Mouse (Mus musculus): ENCODE results near the gene Elmo1. TPM values are rescaled to one million over a fixed set of nuclear protein-coding genes. Genes with fewer than 3 reads are reported as not detected.

The Elmo1 gene
- polyA plus RNA-seq (2015; fragmentation: Nextera tagmentation; extraction: Ambion mirVana): 45.8 and 45.9 TPM in 2 replicates

- H3K36me3 ChIP-seq: no peaks in the 10 kb centered on the region
- ATAC-seq (ENCODE audit: low FRiP score): peak; percentile 82
- 0 out of 2 replicates have a peak, but pooled peaks cover 3% of the 10 kb centered on the region for H3K9me3 ChIP-seq
- peak within 1 kb of the TSS; percentile 62 for H3K4me3 ChIP-seq
- H3K27ac ChIP-seq: peak within 1 kb of the TSS; percentile 67
- H3K4me2 ChIP-seq: peak within 1 kb of the TSS; percentile 87
- WGBS: under 1% methylated on average over 49 of the region's 49 CpGs
- peak within 1 kb of the TSS; percentile 79 for H3K9ac ChIP-seq
- H3K4me1 ChIP-seq (replicated peaks): peaks cover 9% of the 10 kb centered on the region
- H3K27me3 ChIP-seq: peaks cover 21% of the 10 kb centered on the region
These were observed at the start of gene Elmo1 for GRCm38 (mm10) chr13:20090133-20090710. Elmo1 (plus strand) TSS chr13:20090596.

- Histone ChIP-seq H3K27ac (peak overlapping the region; percentile 58; the same call in 1 of the 2 replicates), H3K9ac (no peak overlapping the region)
- 9% methylated on average over 2 of the region's 2 CpGs for WGBS
These were observed 49.1 kb upstream of the Elmo1 start for GRCm38 (mm10) chr13:20041169-20041830.

GRCm38 (mm10) chr13:20042856-20043255, 47.5 kb upstream of the Elmo1 start:
- Histone ChIP-seq H3K9me3 (no peaks in the 10 kb centered on the region), H3K4me2 (no peak overlapping the region), H3K36me3 (no peaks in the 10 kb centered on the region), H3K4me1 (replicated peaks) (peaks cover 3% of the 10 kb centered on the region; the same call in 1 of the 2 replicates), H3K4me3 (no peak overlapping the region), H3K9ac (no peak overlapping the region), H3K27me3 (no peaks in the 10 kb centered on the region), H3K27ac (no peak overlapping the region)
- WGBS: 90% methylated on average over 2 of the region's 2 CpGs
- no peak for ATAC-seq (ENCODE audit: low FRiP score)

More at GRCm38 (mm10) chr13:20041169-20041830, 49.1 kb upstream of the Elmo1 start:
- no peak overlapping the region for H3K4me3 ChIP-seq
- peak; percentile 78 for ATAC-seq (ENCODE audit: low FRiP score)
- H3K27me3 ChIP-seq: no peaks in the 10 kb centered on the region
- no peaks in the 10 kb centered on the region for H3K36me3 ChIP-seq
- H3K9me3 ChIP-seq: no peaks in the 10 kb centered on the region
- no peak overlapping the region for H3K4me2 ChIP-seq
- H3K4me1 ChIP-seq (replicated peaks): peaks cover 3% of the 10 kb centered on the region; the same call in 1 of the 2 replicates

- H3K27ac ChIP-seq: no peak overlapping the region
- no peaks in the 10 kb centered on the region for H3K27me3 ChIP-seq
- no peak overlapping the region for H3K4me2 ChIP-seq
- H3K36me3 ChIP-seq: no peaks in the 10 kb centered on the region
- no peak overlapping the region for H3K9ac ChIP-seq
- H3K9me3 ChIP-seq: no peaks in the 10 kb centered on the region
- peaks cover 8% of the 10 kb centered on the region; the same call in 1 of the 2 replicates for H3K4me1 ChIP-seq (replicated peaks)
- no peak overlapping the region for H3K4me3 ChIP-seq
- WGBS: 94% methylated on average over 2 of the region's 2 CpGs
- ATAC-seq (ENCODE audit: low FRiP score): no peak
These were observed 45.0 kb upstream of the Elmo1 start for GRCm38 (mm10) chr13:20045350-20045749.

GRCm38 (mm10) chr13:20045836-20046235, 44.6 kb upstream of the Elmo1 start:
- H3K27me3 ChIP-seq: no peaks in the 10 kb centered on the region
- no peak for ATAC-seq (ENCODE audit: low FRiP score)
- no peak overlapping the region for H3K4me2 ChIP-seq
- peaks cover 8% of the 10 kb centered on the region; the same call in 1 of the 2 replicates for H3K4me1 ChIP-seq (replicated peaks)
- WGBS: 78% methylated on average over 5 of the region's 5 CpGs
- no peak overlapping the region for H3K4me3 ChIP-seq
- H3K27ac ChIP-seq: no peak overlapping the region
- H3K36me3 ChIP-seq: no peaks in the 10 kb centered on the region
- no peaks in the 10 kb centered on the region for H3K9me3 ChIP-seq
- H3K9ac ChIP-seq: no peak overlapping the region

- Histone ChIP-seq H3K27ac (no peak overlapping the region), H3K36me3 (no peaks in the 10 kb centered on the region), H3K9ac (no peak overlapping the region), H3K4me1 (replicated peaks) (peaks cover 5% of the 10 kb centered on the region; the same call in 1 of the 2 replicates), H3K27me3 (no peaks in the 10 kb centered on the region), H3K9me3 (no peaks in the 10 kb centered on the region), H3K4me2 (no peak overlapping the region), H3K4me3 (no peak overlapping the region)
- ATAC-seq (ENCODE audit: low FRiP score): no peak
- 79% methylated on average over 4 of the region's 4 CpGs for WGBS
These were observed 44.0 kb upstream of the Elmo1 start for GRCm38 (mm10) chr13:20046406-20046805.

- Histone ChIP-seq H3K4me3 (no peak overlapping the region), H3K27me3 (no peaks in the 10 kb centered on the region), H3K9ac (no peak overlapping the region), H3K36me3 (no peaks in the 10 kb centered on the region), H3K9me3 (no peaks in the 10 kb centered on the region), H3K4me1 (replicated peaks) (peaks cover 5% of the 10 kb centered on the region; the same call in 1 of the 2 replicates), H3K27ac (no peak overlapping the region), H3K4me2 (no peak overlapping the region)
- 63% methylated on average over 14 of the region's 14 CpGs for WGBS
- no peak for ATAC-seq (ENCODE audit: low FRiP score)
These were observed 42.2 kb upstream of the Elmo1 start for GRCm38 (mm10) chr13:20047926-20048836.

GRCm38 (mm10) chr13:20048837-20049160, 41.6 kb upstream of the Elmo1 start:
- Histone ChIP-seq H3K36me3 (no peaks in the 10 kb centered on the region), H3K27me3 (no peaks in the 10 kb centered on the region), H3K4me2 (no peak overlapping the region), H3K27ac (no peak overlapping the region), H3K4me3 (no peak overlapping the region), H3K4me1 (replicated peaks) (peaks cover 5% of the 10 kb centered on the region; the same call in 1 of the 2 replicates), H3K9me3 (no peaks in the 10 kb centered on the region), H3K9ac (no peak overlapping the region)
- WGBS: 47% methylated on average over 2 of the region's 2 CpGs
- ATAC-seq (ENCODE audit: low FRiP score): no peak

- WGBS: 79% methylated on average over 8 of the region's 8 CpGs
- Histone ChIP-seq H3K9me3 (no peaks in the 10 kb centered on the region), H3K27me3 (no peaks in the 10 kb centered on the region), H3K4me1 (replicated peaks) (peaks cover 5% of the 10 kb centered on the region; the same call in 1 of the 2 replicates), H3K9ac (no peak overlapping the region), H3K4me3 (no peak overlapping the region), H3K27ac (no peak overlapping the region), H3K36me3 (no peaks in the 10 kb centered on the region), H3K4me2 (no peak overlapping the region)
- ATAC-seq (ENCODE audit: low FRiP score): no peak
These were observed 40.7 kb upstream of the Elmo1 start for GRCm38 (mm10) chr13:20049654-20050053.

GRCm38 (mm10) chr13:20050149-20050548, 40.2 kb upstream of the Elmo1 start:
- Histone ChIP-seq H3K9ac (no peak overlapping the region), H3K4me2 (no peak overlapping the region), H3K9me3 (no peaks in the 10 kb centered on the region), H3K36me3 (no peaks in the 10 kb centered on the region), H3K27me3 (no peaks in the 10 kb centered on the region), H3K4me3 (no peak overlapping the region), H3K27ac (no peak overlapping the region), H3K4me1 (replicated peaks) (peaks cover 5% of the 10 kb centered on the region; the same call in 1 of the 2 replicates)
- 95% methylated on average over 10 of the region's 10 CpGs for WGBS
- ATAC-seq (ENCODE audit: low FRiP score): no peak

- no peak overlapping the region for H3K4me3 ChIP-seq
- WGBS: 93% methylated on average over 1 of the region's 1 CpGs
- H3K27ac ChIP-seq: no peak overlapping the region
- ATAC-seq (ENCODE audit: low FRiP score): no peak
- no peak overlapping the region for H3K9ac ChIP-seq
- H3K4me1 ChIP-seq (replicated peaks): no peaks in the 10 kb centered on the region
- H3K27me3 ChIP-seq: no peaks in the 10 kb centered on the region
- H3K4me2 ChIP-seq: no peak overlapping the region
- H3K36me3 ChIP-seq: no peaks in the 10 kb centered on the region
- no peaks in the 10 kb centered on the region for H3K9me3 ChIP-seq
These were observed 32.5 kb upstream of the Elmo1 start for GRCm38 (mm10) chr13:20057926-20058325.

GRCm38 (mm10) chr13:20061031-20061430, 29.4 kb upstream of the Elmo1 start:
- H3K4me3 ChIP-seq: no peak overlapping the region
- no peaks in the 10 kb centered on the region for H3K9me3 ChIP-seq
- no peaks in the 10 kb centered on the region for H3K4me1 ChIP-seq (replicated peaks)
- WGBS: 83% methylated on average over 5 of the region's 5 CpGs
- H3K27ac ChIP-seq: no peak overlapping the region
- ATAC-seq (ENCODE audit: low FRiP score): no peak
- no peaks in the 10 kb centered on the region for H3K36me3 ChIP-seq
- no peak overlapping the region for H3K4me2 ChIP-seq
- H3K9ac ChIP-seq: no peak overlapping the region
- H3K27me3 ChIP-seq: no peaks in the 10 kb centered on the region

Measured in hindbrain, embryonic 13.5 days (tissue).